Mouse (Mus musculus) retina, postnatal 1 day (tissue): Measurements from ENCODE around the gene Pcid2.
A peak's percentile ranks its signal among the peaks of the same experiment; 100 is the strongest.

Experiments used
- DNase-seq: peaks from one replicate; pipeline ENCODE4 v3.0.0-alpha.2; 2012

The Pcid2 gene

GRCm38 (mm10) chr8:13105087-13105881 lies at the start of gene Pcid2, which contains the start of gene Cul4a:
TSS of gene Pcid2 (minus strand) at chr8:13105459.
TSS of gene Cul4a (plus strand) at chr8:13105621.
- DNase-seq, result peak; percentile 99

- DNase-seq, result no peak
Measured at GRCm38 (mm10) chr8:13154099-13154498, 48.8 kb upstream of the Pcid2 start.

- DNase-seq, result no peak
Measured at GRCm38 (mm10) chr8:13150929-13151328, 45.7 kb upstream of the Pcid2 start.

GRCm38 (mm10) chr8:13149866-13150265 lies 44.6 kb upstream of the Pcid2 start:
- no peak for DNase-seq

- DNase-seq, result no peak
Measured at GRCm38 (mm10) chr8:13149287-13149686, 44.0 kb upstream of the Pcid2 start.

- no peak for DNase-seq
Measured at GRCm38 (mm10) chr8:13148476-13148875, 43.2 kb upstream of the Pcid2 start.

- DNase-seq, result no peak
Measured at GRCm38 (mm10) chr8:13141681-13142080, 36.4 kb upstream of the Pcid2 start.

GRCm38 (mm10) chr8:13139641-13140182 lies 34.5 kb upstream of the Pcid2 start:
- no peak for DNase-seq

GRCm38 (mm10) chr8:13132220-13132619 lies 27.0 kb upstream of the Pcid2 start:
- DNase-seq, result peak; percentile 67

GRCm38 (mm10) chr8:13124897-13125296 lies 19.6 kb upstream of the Pcid2 start:
- DNase-seq, result no peak

- DNase-seq, result no peak
Measured at GRCm38 (mm10) chr8:13122887-13123421, 17.7 kb upstream of the Pcid2 start.

- DNase-seq, result no peak
Measured at GRCm38 (mm10) chr8:13120882-13121665, 15.8 kb upstream of the Pcid2 start.

- no peak for DNase-seq
Measured at GRCm38 (mm10) chr8:13118516-13118915, 13.3 kb upstream of the Pcid2 start.

GRCm38 (mm10) chr8:13117096-13117495 lies 11.8 kb upstream of the Pcid2 start:
- DNase-seq, result no peak

- no peak for DNase-seq
Measured at GRCm38 (mm10) chr8:13113232-13113631, 8.0 kb upstream of the Pcid2 start.

GRCm38 (mm10) chr8:13111917-13112316 lies 6.7 kb upstream of the Pcid2 start:
- DNase-seq, result no peak

- DNase-seq, result no peak
Measured at GRCm38 (mm10) chr8:13109416-13109960, 4.2 kb upstream of the Pcid2 start.

GRCm38 (mm10) chr8:13108967-13109366 lies 3.7 kb upstream of the Pcid2 start:
- no peak for DNase-seq

- no peak for DNase-seq
Measured at GRCm38 (mm10) chr8:13107990-13108638, 2.9 kb upstream of the Pcid2 start.

- DNase-seq, result peak; percentile 68
Measured at GRCm38 (mm10) chr8:13105908-13106551, 771 bp upstream of the Pcid2 start.

GRCm38 (mm10) chr8:13104691-13105086 lies 570 bp downstream of the Pcid2 start:
- DNase-seq, result peak; percentile 94

- DNase-seq, result no peak
Measured at GRCm38 (mm10) chr8:13077542-13077941, 27.7 kb downstream of the Pcid2 start.
